Mouse (Mus musculus) megakaryocyte, embryonic 14.5 days (primary cell): Measurements from ENCODE around the gene Gusb.

ENCODE experiments used
- FLI1 ChIP-seq: IDR thresholded peaks from 2 replicates; pipeline ENCODE4 v1.6.1; 2012; ENCODE audit warnings: low read length, inconsistent platforms, mixed read lengths
- GATA1 ChIP-seq: IDR thresholded peaks from 3 replicates; pipeline ENCODE4 v1.6.1; 2012; ENCODE audit warnings: mixed read lengths, low read length, inconsistent platforms, borderline replicate concordance

GRCm38 (mm10) chr5:129989376-129989775 is 13.5 kb downstream of the Gusb start:
- TF ChIP-seq GATA1 (no peak), FLI1 (no peak)
